Mouse (Mus musculus): ENCODE measurements around the gene Fxyd3.
A peak's percentile ranks its signal among the peaks of the same experiment; 100 is the strongest.

The Fxyd3 gene

GRCm38 (mm10) chr7:31072326-31072725 lies 4.2 kb downstream of the Fxyd3 start:
- DNase-seq (ENCODE audit: low read depth), result no peak

- no peak for DNase-seq (ENCODE audit: low read depth)
Observed at GRCm38 (mm10) chr7:31070324-31070723, 6.2 kb downstream of the Fxyd3 start.

- no peak for DNase-seq (ENCODE audit: low read depth)
Observed at GRCm38 (mm10) chr7:31069491-31069890, 7.0 kb downstream of the Fxyd3 start.

- no peak for DNase-seq (ENCODE audit: low read depth)
Observed at GRCm38 (mm10) chr7:31067836-31068235, 8.7 kb downstream of the Fxyd3 start.

GRCm38 (mm10) chr7:31063074-31063560 lies 13.4 kb downstream of the Fxyd3 start:
- DNase-seq (ENCODE audit: low read depth), result no peak

GRCm38 (mm10) chr7:31060621-31061010 lies 15.9 kb downstream of the Fxyd3 start:
- DNase-seq (ENCODE audit: low read depth), result no peak

GRCm38 (mm10) chr7:31059919-31060620 lies 16.4 kb downstream of the Fxyd3 start:
- no peak for DNase-seq (ENCODE audit: low read depth)

GRCm38 (mm10) chr7:31059108-31059507 lies 17.4 kb downstream of the Fxyd3 start, which contains the start of gene Lgi4:
Lgi4 (plus strand) TSS chr7:31059342.
- DNase-seq (ENCODE audit: low read depth), result peak; percentile 55

GRCm38 (mm10) chr7:31058211-31058610 lies 18.3 kb downstream of the Fxyd3 start:
- no peak for DNase-seq (ENCODE audit: low read depth)

GRCm38 (mm10) chr7:31057730-31058129 lies 18.8 kb downstream of the Fxyd3 start:
- DNase-seq (ENCODE audit: low read depth), result no peak

GRCm38 (mm10) chr7:31057071-31057470 lies 19.4 kb downstream of the Fxyd3 start, which contains the start of gene Fxyd1:
Fxyd1 (minus strand) TSS chr7:31057199.
- no peak for DNase-seq (ENCODE audit: low read depth)

GRCm38 (mm10) chr7:31056448-31056847 lies 20.1 kb downstream of the Fxyd3 start:
- no peak for DNase-seq (ENCODE audit: low read depth)

GRCm38 (mm10) chr7:31055883-31056282 lies 20.6 kb downstream of the Fxyd3 start:
- peak; percentile 17 for DNase-seq (ENCODE audit: low read depth)

- no peak for DNase-seq (ENCODE audit: low read depth)
Observed at GRCm38 (mm10) chr7:31055354-31055824, 21.1 kb downstream of the Fxyd3 start.

GRCm38 (mm10) chr7:31054661-31055320 lies 21.7 kb downstream of the Fxyd3 start:
- no peak for DNase-seq (ENCODE audit: low read depth)

- no peak for DNase-seq (ENCODE audit: low read depth)
Observed at GRCm38 (mm10) chr7:31053882-31054447, 22.5 kb downstream of the Fxyd3 start.

GRCm38 (mm10) chr7:31052636-31053434 lies 23.7 kb downstream of the Fxyd3 start:
- DNase-seq (ENCODE audit: low read depth), result no peak

- no peak for DNase-seq (ENCODE audit: low read depth)
Observed at GRCm38 (mm10) chr7:31052251-31052635, 24.3 kb downstream of the Fxyd3 start.

GRCm38 (mm10) chr7:31051321-31052021 lies 25.0 kb downstream of the Fxyd3 start, which contains the start of gene Fxyd7:
Fxyd7 (minus strand) TSS chr7:31051467.
- no peak for DNase-seq (ENCODE audit: low read depth)

- no peak for DNase-seq (ENCODE audit: low read depth)
Observed at GRCm38 (mm10) chr7:31050921-31051320, 25.6 kb downstream of the Fxyd3 start.

GRCm38 (mm10) chr7:31050487-31050886 lies 26.0 kb downstream of the Fxyd3 start:
- DNase-seq (ENCODE audit: low read depth), result no peak
